Mouse (Mus musculus) limb, embryonic 11.5 days (tissue): ENCODE results near the gene Ppara. TPM values are rescaled to one million over a fixed set of nuclear protein-coding genes. Genes with fewer than 3 reads are reported as not detected.

Experiments
- ATAC-seq: fragments of 200-750 bp; cut with Nextera tagmentation; 2 replicates; pipeline ENCODE4 v1.8.0; 2017; ENCODE audit warnings: low read depth; ENCODE audit not compliant: insufficient number of reproducible peaks, low FRiP score, low TSS enrichment
- DNase-seq: peaks from one replicate; pipeline ENCODE4 v3.0.0-alpha.2; 2015; ENCODE audit warnings: low spot score
- H3K27ac ChIP-seq: fragments of 300-500 bp; sonication (generic); replicated peaks from 2 replicates; pipeline ENCODE4 v1.5.1; 2014; ENCODE audit warnings: low read depth, mild to moderate bottlenecking, low read length
- H3K27me3 ChIP-seq: fragments of 300-500 bp; sonication (generic); 2 replicates; pipeline ENCODE4 v1.6.1; 2014; ENCODE audit warnings: mild to moderate bottlenecking, low read length, mixed read lengths; ENCODE audit not compliant: control insufficient read depth, insufficient read depth
- H3K36me3 ChIP-seq: fragments of 300-500 bp; sonication (generic); 2 replicates; pipeline ENCODE4 v1.6.1; 2014; ENCODE audit warnings: mild to moderate bottlenecking, low read length, moderate library complexity, mixed read lengths; ENCODE audit not compliant: control insufficient read depth, insufficient read depth
- H3K4me1 ChIP-seq: fragments of 300-500 bp; sonication (generic); 2 replicates; pipeline ENCODE4 v1.6.1; 2014; ENCODE audit warnings: low read length, mixed read lengths; ENCODE audit not compliant: control insufficient read depth, insufficient read depth
- H3K4me2 ChIP-seq: fragments of 300-500 bp; sonication (generic); 2 replicates; pipeline ENCODE4 v1.6.1; 2014; ENCODE audit warnings: low read depth, mild to moderate bottlenecking, moderate library complexity; ENCODE audit not compliant: severe bottlenecking
- H3K4me3 ChIP-seq: fragments of 300-500 bp; sonication (generic); 2 replicates; pipeline ENCODE4 v1.5.1; 2014; ENCODE audit warnings: low read depth, low read length
- H3K9ac ChIP-seq: fragments of 300-500 bp; sonication (generic); 2 replicates; pipeline ENCODE4 v1.6.1; 2014; ENCODE audit warnings: mild to moderate bottlenecking, low read length
- H3K9me3 ChIP-seq: fragments of 300-500 bp; sonication (generic); 2 replicates; pipeline ENCODE4 v1.6.1; 2016; ENCODE audit warnings: low read length; ENCODE audit not compliant: control insufficient read depth
- WGBS: fragments of 180-500 bp; shearing (Covaris S2); extraction: QIAGEN DNeasy Blood & Tissue Kit; methylation state at CpG from one replicate; pipeline ENCODE4 v1.1.7; 2014; 5-methylcytosine and 5-hydroxymethylcytosine counted together
- polyA plus RNA-seq: library from polyadenylated mRNA; unstranded; fragments of >200 nt; fragmentation: Nextera tagmentation; extraction: Ambion mirVana; gene quantifications from 2 replicates; pipeline ENCODE4 v1.2.1, GENCODE M21; 2014

Gene Ppara
- polyA plus RNA-seq, 1 experiment from 2014 or later = 0.91 TPM

- H3K9me3 ChIP-seq = no peaks in the 10 kb centered on the region
- ATAC-seq = no peak
These were observed 94.7 kb downstream of the Ppara start for GRCm38 (mm10) chr15:85829470-85829869.

DNA sequence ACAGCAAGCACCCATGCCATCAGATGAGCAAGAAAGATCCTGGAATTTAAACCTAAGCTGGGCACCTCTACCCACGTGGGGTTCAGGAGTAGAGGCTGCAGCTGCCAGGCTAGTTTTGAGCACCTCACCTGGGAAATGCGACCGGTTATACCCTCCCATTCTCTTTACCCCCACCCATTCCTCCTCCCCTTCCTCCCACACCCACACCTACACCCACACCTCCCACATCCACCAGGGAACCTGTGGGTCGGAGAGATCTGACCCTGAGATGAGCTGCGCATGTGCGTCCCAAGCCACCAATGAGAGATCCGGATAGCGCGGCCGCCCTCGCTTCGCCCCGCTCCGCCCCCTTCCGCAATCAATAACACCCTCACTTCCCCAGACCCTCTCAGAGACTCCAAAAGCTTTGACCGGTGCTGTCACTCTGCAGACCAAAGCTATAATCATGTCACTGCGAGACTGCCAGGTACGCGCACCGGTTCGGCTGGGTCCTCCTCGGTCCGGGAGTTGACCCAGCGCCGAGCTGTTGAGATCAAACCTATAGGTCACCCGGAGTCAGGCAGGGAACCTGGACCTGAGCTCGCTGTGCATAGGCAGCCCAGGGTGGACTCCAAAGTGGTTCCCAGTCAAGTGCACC is 97.3 kb downstream of the Ppara start, which contains the start of gene Ttc38:
Gene Ttc38, plus strand, starts transcription at position 353 of the 637 bp plus-strand sequence.
- Histone ChIP-seq H3K9me3 (no peaks in the 10 kb centered on the region), H3K4me3 (peak within 1 kb of the TSS; percentile 48), H3K4me2 (peak within 1 kb of the TSS; percentile 79), H3K27ac (no peak within 1 kb of the TSS), H3K27me3 (no peaks in the 10 kb centered on the region), H3K36me3 (no peaks in the 10 kb centered on the region), H3K9ac (peak within 1 kb of the TSS; percentile 56), H3K4me1 (0 out of 2 replicates have a peak, but pooled peaks cover 3% of the 10 kb centered on the region)
- under 1% methylated on average over 27 of the region's 27 CpGs for WGBS
- ATAC-seq (peak; percentile 85), DNase-seq (peak; percentile 79)

More at GRCm38 (mm10) chr15:85829470-85829869, 94.7 kb downstream of the Ppara start:
- Histone ChIP-seq H3K27ac (no peak overlapping the region), H3K4me3 (no peak overlapping the region), H3K27me3 (no peaks in the 10 kb centered on the region), H3K36me3 (no peaks in the 10 kb centered on the region), H3K4me1 (0 out of 2 replicates have a peak, but pooled peaks cover 3% of the 10 kb centered on the region), H3K4me2 (no peak overlapping the region), H3K9ac (no peak overlapping the region)
- 80% methylated on average over 5 of the region's 5 CpGs for WGBS
- DNase-seq = no peak

DNA sequence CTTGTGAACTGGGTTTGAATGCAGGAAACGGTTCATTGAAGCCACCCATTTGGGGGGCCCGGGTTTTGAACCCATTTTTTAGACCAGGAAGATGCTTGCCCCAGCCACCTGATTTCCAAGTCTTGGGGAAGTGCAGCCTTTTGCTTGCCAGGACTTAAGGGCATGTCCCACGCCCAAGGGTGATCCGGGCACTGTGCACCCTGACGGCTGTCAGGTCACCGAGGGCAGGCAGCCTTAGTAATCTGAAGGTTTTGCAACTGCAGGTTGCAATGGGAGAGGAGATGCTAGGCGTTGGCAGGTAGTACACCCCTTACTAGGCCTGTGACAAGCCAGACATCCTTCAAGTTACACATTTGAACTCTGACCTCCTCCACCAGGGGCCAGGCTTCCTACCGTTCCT is 97.8 kb downstream of the Ppara start:
- Histone ChIP-seq H3K27ac (no peak overlapping the region), H3K9ac (peak overlapping the region; percentile 56; the same call in 1 of the 2 replicates), H3K9me3 (no peaks in the 10 kb centered on the region), H3K36me3 (no peaks in the 10 kb centered on the region), H3K27me3 (no peaks in the 10 kb centered on the region), H3K4me3 (peak overlapping the region; percentile 48), H3K4me2 (peak overlapping the region; percentile 79), H3K4me1 (0 out of 2 replicates have a peak, but pooled peaks cover 3% of the 10 kb centered on the region)
- 39% methylated on average over 8 of the region's 8 CpGs for WGBS
- DNase-seq (no peak), ATAC-seq (no peak)

DNA sequence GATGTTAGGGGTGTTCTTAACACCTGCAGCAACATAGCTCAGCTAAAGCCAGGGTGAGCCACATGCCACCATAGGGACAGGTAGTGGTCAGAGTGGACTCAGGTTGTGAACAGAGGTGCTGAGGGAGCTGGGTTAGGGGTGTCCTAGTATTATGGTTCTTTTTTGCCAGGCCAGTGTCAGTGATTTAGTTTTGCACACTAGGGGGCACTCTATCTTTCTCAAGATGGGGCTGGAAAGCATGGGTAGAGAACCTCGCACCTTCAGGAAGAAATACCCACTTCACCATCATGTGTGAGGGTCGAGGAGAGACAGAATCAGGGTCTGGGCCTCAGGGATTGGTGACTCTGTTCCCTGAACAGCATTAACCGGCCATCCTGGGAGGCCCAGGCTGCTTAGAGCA is 100.6 kb downstream of the Ppara start:
- DNase-seq (no peak), ATAC-seq (no peak)
- no peak overlapping the region for H3K27ac ChIP-seq
- WGBS = 55% methylated on average over 3 of the region's 3 CpGs
- no peaks in the 10 kb centered on the region for H3K36me3 ChIP-seq
- no peaks in the 10 kb centered on the region for H3K27me3 ChIP-seq
- H3K4me3 ChIP-seq = no peak overlapping the region
- no peak overlapping the region for H3K9ac ChIP-seq
- H3K9me3 ChIP-seq = no peaks in the 10 kb centered on the region
- H3K4me2 ChIP-seq = no peak overlapping the region
- H3K4me1 ChIP-seq = 0 out of 2 replicates have a peak, but pooled peaks cover 3% of the 10 kb centered on the region

GRCm38 (mm10) chr15:85836887-85837286 is 102.1 kb downstream of the Ppara start:
- Histone ChIP-seq H3K27me3 (no peaks in the 10 kb centered on the region), H3K4me2 (no peak overlapping the region), H3K4me1 (0 out of 2 replicates have a peak, but pooled peaks cover 3% of the 10 kb centered on the region), H3K27ac (no peak overlapping the region), H3K9me3 (no peaks in the 10 kb centered on the region), H3K36me3 (no peaks in the 10 kb centered on the region), H3K4me3 (no peak overlapping the region), H3K9ac (no peak overlapping the region)
- 94% methylated on average over 5 of the region's 5 CpGs for WGBS
- DNase-seq (no peak), ATAC-seq (no peak)

- no peaks in the 10 kb centered on the region for H3K4me1 ChIP-seq
- no peak overlapping the region for H3K4me3 ChIP-seq
- no peaks in the 10 kb centered on the region for H3K36me3 ChIP-seq
- H3K9ac ChIP-seq = no peak overlapping the region
- H3K9me3 ChIP-seq = no peaks in the 10 kb centered on the region
- H3K4me2 ChIP-seq = no peak overlapping the region
- no peaks in the 10 kb centered on the region for H3K27me3 ChIP-seq
- DNase-seq (peak; percentile 58), ATAC-seq (no peak)
- H3K27ac ChIP-seq = no peak overlapping the region
- 31% methylated on average over 6 of the region's 6 CpGs for WGBS
These were observed 106.2 kb downstream of the Ppara start for GRCm38 (mm10) chr15:85840983-85841382.

- H3K4me1 ChIP-seq = no peaks in the 10 kb centered on the region
- no peaks in the 10 kb centered on the region for H3K36me3 ChIP-seq
- no peaks in the 10 kb centered on the region for H3K9me3 ChIP-seq
- ATAC-seq (no peak), DNase-seq (no peak)
- H3K4me3 ChIP-seq = no peak overlapping the region
- H3K4me2 ChIP-seq = no peak overlapping the region
- no peaks in the 10 kb centered on the region for H3K27me3 ChIP-seq
- no peak overlapping the region for H3K9ac ChIP-seq
- WGBS = 80% methylated on average over 5 of the region's 5 CpGs
- H3K27ac ChIP-seq = no peak overlapping the region
These were observed 107.1 kb downstream of the Ppara start for GRCm38 (mm10) chr15:85841796-85842360.

DNA sequence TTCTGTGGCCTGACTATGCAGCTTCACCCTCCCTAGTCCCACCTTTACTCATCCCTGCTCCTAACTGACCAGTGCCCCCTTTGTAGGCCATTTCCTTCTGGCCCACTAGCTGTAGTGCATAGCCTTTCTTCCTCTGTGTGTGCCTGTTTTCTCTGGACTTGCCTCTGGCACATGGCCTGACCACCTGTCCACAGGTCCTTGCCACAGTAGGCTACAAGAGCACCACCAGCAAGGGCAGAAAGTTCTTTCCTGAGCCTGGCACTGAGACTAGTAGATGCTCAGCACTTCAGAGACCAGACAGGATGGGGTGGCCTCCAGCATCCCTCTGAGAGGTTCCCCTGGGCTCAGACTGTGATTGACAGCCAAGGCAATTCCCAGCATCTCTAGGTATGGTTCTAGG is 110.3 kb downstream of the Ppara start:
- Histone ChIP-seq H3K36me3 (no peaks in the 10 kb centered on the region), H3K27me3 (no peaks in the 10 kb centered on the region), H3K9me3 (no peaks in the 10 kb centered on the region), H3K27ac (no peak overlapping the region), H3K4me2 (no peak overlapping the region), H3K9ac (no peak overlapping the region), H3K4me3 (no peak overlapping the region), H3K4me1 (no peaks in the 10 kb centered on the region)
- DNase-seq (no peak), ATAC-seq (no peak)
